Mouse (Mus musculus): ENCODE data around the gene Zfp618. TPM values are rescaled to one million over a fixed set of nuclear protein-coding genes. Genes with fewer than 3 reads are reported as not detected.

The Zfp618 gene
- total RNA-seq, 2 experiments from 2014 or later, result 13.8 to 16.3 TPM

- DNase-seq, result no peak
- intact Hi-C loops (cut with DNase I), result no loop called here
Measured at GRCm38 (mm10) chr4:63026286-63026685, 60.9 kb downstream of the Zfp618 start.

- DNase-seq, result no peak
- intact Hi-C loops (cut with DNase I), result no loop called here
Measured at GRCm38 (mm10) chr4:63027451-63027850, 62.1 kb downstream of the Zfp618 start.

GRCm38 (mm10) chr4:63030157-63030556 is 64.8 kb downstream of the Zfp618 start:
- intact Hi-C loops (cut with DNase I), result no loop called here
- DNase-seq, result no peak

GRCm38 (mm10) chr4:63031240-63031639 is 65.9 kb downstream of the Zfp618 start:
- DNase-seq, result no peak
- intact Hi-C loops (cut with DNase I), result no loop called here

- DNase-seq, result no peak
Measured at GRCm38 (mm10) chr4:63032581-63033006, 67.2 kb downstream of the Zfp618 start.

GRCm38 (mm10) chr4:63033724-63034123 is 68.4 kb downstream of the Zfp618 start:
- no peak for DNase-seq
- intact Hi-C loops (cut with DNase I), result no loop called here

More at GRCm38 (mm10) chr4:63032581-63033006, 67.2 kb downstream of the Zfp618 start:
- intact Hi-C loops (cut with DNase I), result no loop called here

- intact Hi-C loops (cut with DNase I), result no loop called here
- no peak for DNase-seq
Measured at GRCm38 (mm10) chr4:63035991-63036390, 70.6 kb downstream of the Zfp618 start.

GRCm38 (mm10) chr4:63036790-63037189 is 71.4 kb downstream of the Zfp618 start:
- no peak for DNase-seq
- intact Hi-C loops (cut with DNase I), result no loop called here

GRCm38 (mm10) chr4:63037555-63037954 is 72.2 kb downstream of the Zfp618 start:
- intact Hi-C loops (cut with DNase I), result no loop called here
- DNase-seq, result no peak

GRCm38 (mm10) chr4:63038265-63038664 is 72.9 kb downstream of the Zfp618 start:
- intact Hi-C loops (cut with DNase I), result no loop called here
- no peak for DNase-seq

- no peak for DNase-seq
- intact Hi-C loops (cut with DNase I), result no loop called here
Measured at GRCm38 (mm10) chr4:63038937-63039336, 73.6 kb downstream of the Zfp618 start.

- intact Hi-C loops (cut with DNase I), result no loop called here
- no peak for DNase-seq
Measured at GRCm38 (mm10) chr4:63048606-63049005, 83.2 kb downstream of the Zfp618 start.

- intact Hi-C loops (cut with DNase I), result no loop called here
- no peak for DNase-seq
Measured at GRCm38 (mm10) chr4:63049596-63050318, 84.4 kb downstream of the Zfp618 start.

GRCm38 (mm10) chr4:63050319-63050676 is 84.9 kb downstream of the Zfp618 start:
- no peak for DNase-seq
- intact Hi-C loops (cut with DNase I), result no loop called here

GRCm38 (mm10) chr4:63050949-63051348 is 85.6 kb downstream of the Zfp618 start:
- intact Hi-C loops (cut with DNase I), result no loop called here
- no peak for DNase-seq

GRCm38 (mm10) chr4:63051940-63052661 is 86.7 kb downstream of the Zfp618 start:
- intact Hi-C loops (cut with DNase I), result no loop called here
- DNase-seq, result no peak

GRCm38 (mm10) chr4:63052662-63053033 is 87.3 kb downstream of the Zfp618 start:
- intact Hi-C loops (cut with DNase I), result no loop called here
- no peak for DNase-seq

GRCm38 (mm10) chr4:63055216-63055745 is 89.9 kb downstream of the Zfp618 start:
- DNase-seq, result no peak
- intact Hi-C loops (cut with DNase I), result no loop called here

- no peak for DNase-seq
- intact Hi-C loops (cut with DNase I), result no loop called here
Measured at GRCm38 (mm10) chr4:63056641-63057415, 91.5 kb downstream of the Zfp618 start.

GRCm38 (mm10) chr4:63057581-63057980 is 92.2 kb downstream of the Zfp618 start:
- intact Hi-C loops (cut with DNase I), result no loop called here
- DNase-seq, result no peak

GRCm38 (mm10) chr4:63058686-63059085 is 93.3 kb downstream of the Zfp618 start:
- intact Hi-C loops (cut with DNase I), result no loop called here
- no peak for DNase-seq
